Mouse (Mus musculus): ENCODE results near the gene Adra1b. TPM values are rescaled to one million over a fixed set of nuclear protein-coding genes. Genes with fewer than 3 reads are reported as not detected.

Gene Adra1b
- polyA plus RNA-seq, 1 experiment from 2014 or later = 2.4 TPM

- WGBS (ENCODE audit: insufficient replicate concordance) = 58% methylated on average over 8 of the region's 8 CpGs
- H3K4me3 ChIP-seq = no peak overlapping the region
- no peak overlapping the region for H3K27ac ChIP-seq
- H3K4me1 ChIP-seq = no peaks in the 10 kb centered on the region
- H3K9ac ChIP-seq = no peak overlapping the region
- ATAC-seq = no peak
- no peaks in the 10 kb centered on the region for H3K9me3 ChIP-seq (replicated peaks)
- no peaks in the 10 kb centered on the region for H3K27me3 ChIP-seq (replicated peaks)
- no peaks in the 10 kb centered on the region for H3K36me3 ChIP-seq
- no peak overlapping the region for H3K4me2 ChIP-seq
Observed at GRCm38 (mm10) chr11:43889208-43889915, 11.6 kb downstream of the Adra1b start.

DNA sequence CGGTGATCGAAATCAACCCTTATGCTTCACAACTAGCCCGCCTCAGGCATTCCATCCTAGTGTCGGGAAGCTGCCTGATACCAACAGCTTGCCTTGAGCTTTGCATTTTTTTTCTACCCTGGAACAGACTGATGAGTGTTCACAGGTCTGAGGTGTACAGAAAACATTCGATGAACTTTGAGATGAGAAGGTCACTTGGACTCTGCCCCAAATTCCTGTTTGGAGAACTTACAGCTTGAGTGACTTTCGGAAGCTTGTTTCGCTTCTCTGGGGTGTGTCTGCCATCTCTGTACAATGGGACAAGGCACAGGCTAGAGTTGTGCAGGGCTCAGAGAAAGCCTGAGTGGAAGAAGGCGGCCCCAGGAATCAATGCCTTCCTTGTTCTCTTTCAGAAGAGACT lies 12.3 kb downstream of the Adra1b start:
- ATAC-seq = no peak
- Histone ChIP-seq H3K9ac (no peak overlapping the region), H3K9me3 (replicated peaks) (no peaks in the 10 kb centered on the region), H3K4me2 (no peak overlapping the region), H3K27me3 (replicated peaks) (no peaks in the 10 kb centered on the region), H3K36me3 (no peaks in the 10 kb centered on the region), H3K4me3 (no peak overlapping the region), H3K27ac (no peak overlapping the region), H3K4me1 (no peaks in the 10 kb centered on the region)
- 71% methylated on average over 8 of the region's 8 CpGs for WGBS (ENCODE audit: insufficient replicate concordance)

DNA sequence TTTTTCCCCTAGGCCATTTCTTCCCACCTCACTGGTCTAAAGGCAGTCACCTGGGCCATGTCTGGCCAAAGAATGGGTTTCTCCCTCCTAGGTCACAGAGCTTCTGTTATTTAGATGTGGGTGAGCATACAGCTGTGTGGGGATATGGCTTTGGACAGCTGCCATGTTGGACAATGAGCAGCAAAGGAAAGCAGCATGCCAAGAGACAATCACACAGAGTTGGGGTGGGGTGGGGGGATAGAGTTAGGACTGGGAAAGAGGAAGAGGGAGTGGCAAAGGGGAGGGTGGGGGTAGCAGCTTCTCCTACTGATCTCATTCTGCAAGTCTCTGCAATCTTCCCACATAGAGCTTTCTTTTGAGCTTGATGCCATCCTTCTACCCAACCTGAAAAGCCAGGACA lies 13.4 kb downstream of the Adra1b start:
- Histone ChIP-seq H3K4me2 (no peak overlapping the region), H3K4me1 (no peaks in the 10 kb centered on the region), H3K4me3 (no peak overlapping the region), H3K36me3 (no peaks in the 10 kb centered on the region), H3K27me3 (replicated peaks) (no peaks in the 10 kb centered on the region), H3K9me3 (replicated peaks) (no peaks in the 10 kb centered on the region), H3K27ac (no peak overlapping the region), H3K9ac (no peak overlapping the region)
- no peak for ATAC-seq

GRCm38 (mm10) chr11:43884521-43884920 lies 16.5 kb downstream of the Adra1b start:
- no peak for ATAC-seq
- Histone ChIP-seq H3K4me1 (no peaks in the 10 kb centered on the region), H3K27ac (no peak overlapping the region)

DNA sequence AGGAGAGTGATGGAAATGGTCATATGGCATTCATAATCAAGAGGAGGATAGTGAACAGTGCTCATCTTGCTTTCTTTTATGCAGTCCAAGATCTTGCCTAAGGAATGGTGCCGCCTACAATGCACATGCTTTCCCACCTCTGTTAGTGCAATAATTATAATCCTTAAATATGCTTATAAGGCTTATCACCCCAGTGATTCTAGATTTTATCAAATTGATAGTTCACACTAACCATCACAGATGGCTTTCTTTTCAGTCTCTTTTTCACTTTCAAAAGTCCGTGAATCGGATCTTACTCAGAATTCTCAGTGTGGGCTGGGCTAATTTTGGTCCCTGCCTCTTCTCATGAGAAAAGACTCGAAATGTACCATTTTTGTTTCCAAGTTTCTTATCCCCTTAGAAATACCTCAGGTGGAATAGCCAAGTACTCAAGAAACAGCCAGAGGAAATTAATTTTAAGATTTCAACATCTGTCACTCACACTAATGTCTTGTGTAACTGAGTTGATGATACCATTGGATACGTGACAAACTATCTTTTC lies 17.3 kb downstream of the Adra1b start:
- WGBS (ENCODE audit: insufficient replicate concordance) = 66% methylated on average over 5 of the region's 5 CpGs
- Histone ChIP-seq H3K9ac (no peak overlapping the region), H3K4me3 (no peak overlapping the region)

More at GRCm38 (mm10) chr11:43884521-43884920, 16.5 kb downstream of the Adra1b start:
- Histone ChIP-seq H3K4me2 (no peak overlapping the region), H3K27me3 (replicated peaks) (no peaks in the 10 kb centered on the region), H3K36me3 (no peaks in the 10 kb centered on the region), H3K9me3 (replicated peaks) (no peaks in the 10 kb centered on the region), H3K9ac (no peak overlapping the region), H3K4me3 (no peak overlapping the region)

GRCm38 (mm10) chr11:43877211-43877610 lies 23.8 kb downstream of the Adra1b start:
- 54% methylated on average over 5 of the region's 5 CpGs for WGBS (ENCODE audit: insufficient replicate concordance)
- Histone ChIP-seq H3K4me1 (no peaks in the 10 kb centered on the region), H3K27me3 (replicated peaks) (no peaks in the 10 kb centered on the region), H3K4me2 (no peak overlapping the region), H3K9me3 (replicated peaks) (no peaks in the 10 kb centered on the region), H3K9ac (no peak overlapping the region), H3K36me3 (no peaks in the 10 kb centered on the region), H3K27ac (no peak overlapping the region), H3K4me3 (no peak overlapping the region)
- ATAC-seq = no peak

More for the DNA sequence above, 17.3 kb downstream of the Adra1b start:
- no peak for ATAC-seq
- Histone ChIP-seq H3K4me2 (no peak overlapping the region), H3K4me1 (no peaks in the 10 kb centered on the region), H3K27ac (no peak overlapping the region), H3K36me3 (no peaks in the 10 kb centered on the region), H3K27me3 (replicated peaks) (no peaks in the 10 kb centered on the region), H3K9me3 (replicated peaks) (no peaks in the 10 kb centered on the region)

DNA sequence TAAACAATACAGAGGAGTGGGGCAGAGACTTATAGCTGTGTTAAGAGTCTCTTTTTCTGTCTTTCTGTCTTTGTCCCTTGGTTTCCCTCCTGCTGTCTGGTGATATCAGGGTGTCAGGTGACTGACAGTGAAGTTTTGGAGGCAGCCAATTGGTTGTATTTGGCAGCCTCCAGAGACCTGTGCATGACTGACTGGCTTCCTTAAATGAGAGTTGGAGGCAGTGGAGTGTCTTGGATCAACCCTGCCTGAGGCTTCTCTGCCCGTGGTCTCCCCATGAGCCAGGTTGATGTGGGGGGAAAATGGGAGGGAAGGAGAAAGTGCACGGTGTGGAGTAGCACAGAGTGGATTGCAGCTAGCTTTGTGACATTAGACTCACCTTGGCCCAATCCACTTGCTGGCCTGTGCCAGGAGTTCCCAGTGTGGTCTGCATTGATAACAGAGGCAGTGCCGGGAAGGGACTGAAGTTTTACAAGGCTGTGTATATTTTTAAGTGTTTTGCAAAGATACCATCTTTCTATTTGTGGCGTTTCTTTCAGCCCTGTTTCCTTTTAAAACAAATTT lies 33.2 kb downstream of the Adra1b start:
- H3K9ac ChIP-seq = no peak overlapping the region
- no peak overlapping the region for H3K27ac ChIP-seq
- WGBS (ENCODE audit: insufficient replicate concordance) = 53% methylated on average over 4 of the region's 4 CpGs
- H3K4me3 ChIP-seq = no peak overlapping the region
- H3K36me3 ChIP-seq = no peaks in the 10 kb centered on the region
- no peak for ATAC-seq
- H3K9me3 ChIP-seq (replicated peaks) = no peaks in the 10 kb centered on the region
- no peaks in the 10 kb centered on the region for H3K27me3 ChIP-seq (replicated peaks)
- no peak overlapping the region for H3K4me2 ChIP-seq
- no peaks in the 10 kb centered on the region for H3K4me1 ChIP-seq

- Histone ChIP-seq H3K4me3 (no peak overlapping the region), H3K4me1 (no peaks in the 10 kb centered on the region), H3K36me3 (no peaks in the 10 kb centered on the region), H3K27me3 (replicated peaks) (no peaks in the 10 kb centered on the region), H3K9ac (no peak overlapping the region), H3K9me3 (replicated peaks) (no peaks in the 10 kb centered on the region), H3K27ac (no peak overlapping the region), H3K4me2 (no peak overlapping the region)
- WGBS (ENCODE audit: insufficient replicate concordance) = 56% methylated on average over 6 of the region's 6 CpGs
- no peak for ATAC-seq
Observed at GRCm38 (mm10) chr11:43865298-43866165, 35.5 kb downstream of the Adra1b start.

- no peak for ATAC-seq
- H3K9me3 ChIP-seq (replicated peaks) = no peaks in the 10 kb centered on the region
- H3K27ac ChIP-seq = no peak overlapping the region
- 61% methylated on average over 6 of the region's 6 CpGs for WGBS (ENCODE audit: insufficient replicate concordance)
- no peak overlapping the region for H3K9ac ChIP-seq
- H3K4me2 ChIP-seq = no peak overlapping the region
- no peak overlapping the region for H3K4me3 ChIP-seq
- no peaks in the 10 kb centered on the region for H3K27me3 ChIP-seq (replicated peaks)
- H3K36me3 ChIP-seq = no peaks in the 10 kb centered on the region
- H3K4me1 ChIP-seq = no peaks in the 10 kb centered on the region
Observed at GRCm38 (mm10) chr11:43853046-43853445, 48.0 kb downstream of the Adra1b start.

GRCm38 (mm10) chr11:43848056-43848455 lies 53.0 kb downstream of the Adra1b start:
- no peak for ATAC-seq
- Histone ChIP-seq H3K4me3 (no peak overlapping the region), H3K36me3 (no peaks in the 10 kb centered on the region), H3K9ac (no peak overlapping the region), H3K27me3 (replicated peaks) (no peaks in the 10 kb centered on the region), H3K27ac (no peak overlapping the region), H3K4me1 (no peaks in the 10 kb centered on the region), H3K4me2 (no peak overlapping the region), H3K9me3 (replicated peaks) (no peaks in the 10 kb centered on the region)
- 67% methylated on average over 4 of the region's 4 CpGs for WGBS (ENCODE audit: insufficient replicate concordance)

GRCm38 (mm10) chr11:43841596-43841995 lies 59.4 kb downstream of the Adra1b start:
- Histone ChIP-seq H3K4me1 (no peaks in the 10 kb centered on the region), H3K4me2 (no peak overlapping the region), H3K36me3 (no peaks in the 10 kb centered on the region), H3K27me3 (replicated peaks) (peaks cover 18% of the 10 kb centered on the region), H3K27ac (no peak overlapping the region), H3K4me3 (no peak overlapping the region), H3K9me3 (replicated peaks) (no peaks in the 10 kb centered on the region), H3K9ac (no peak overlapping the region)
- 58% methylated on average over 10 of the region's 10 CpGs for WGBS (ENCODE audit: insufficient replicate concordance)
- ATAC-seq = no peak

- no peak for ATAC-seq
- Histone ChIP-seq H3K36me3 (no peaks in the 10 kb centered on the region), H3K4me2 (no peak overlapping the region), H3K4me3 (no peak overlapping the region), H3K27me3 (replicated peaks) (peaks cover 29% of the 10 kb centered on the region), H3K4me1 (no peaks in the 10 kb centered on the region), H3K27ac (no peak overlapping the region), H3K9ac (no peak overlapping the region), H3K9me3 (replicated peaks) (no peaks in the 10 kb centered on the region)
- 52% methylated on average over 6 of the region's 6 CpGs for WGBS (ENCODE audit: insufficient replicate concordance)
Observed at GRCm38 (mm10) chr11:43840491-43840890, 60.5 kb downstream of the Adra1b start.

Data from liver, embryonic 12.5 days (tissue).